Mouse (Mus musculus) cerebellum, postnatal 14 days (tissue): Measurements from ENCODE around the gene Igfn1.

Experiments used
- DNase-seq, 2 experiments: peaks; one replicate each; pipeline ENCODE4 v3.0.0; 2021; ENCODE audit warnings: mixed read lengths in 2 of 2

Igfn1 gene

GRCm38 (mm10) chr1:136006292-136006748 lies at the start of gene Igfn1:
TSS of gene Igfn1 (minus strand) at chr1:136006342.
- DNase-seq: no peak

- no peak for DNase-seq
These were observed 49.6 kb upstream of the Igfn1 start for GRCm38 (mm10) chr1:136055771-136056170.

DNA sequence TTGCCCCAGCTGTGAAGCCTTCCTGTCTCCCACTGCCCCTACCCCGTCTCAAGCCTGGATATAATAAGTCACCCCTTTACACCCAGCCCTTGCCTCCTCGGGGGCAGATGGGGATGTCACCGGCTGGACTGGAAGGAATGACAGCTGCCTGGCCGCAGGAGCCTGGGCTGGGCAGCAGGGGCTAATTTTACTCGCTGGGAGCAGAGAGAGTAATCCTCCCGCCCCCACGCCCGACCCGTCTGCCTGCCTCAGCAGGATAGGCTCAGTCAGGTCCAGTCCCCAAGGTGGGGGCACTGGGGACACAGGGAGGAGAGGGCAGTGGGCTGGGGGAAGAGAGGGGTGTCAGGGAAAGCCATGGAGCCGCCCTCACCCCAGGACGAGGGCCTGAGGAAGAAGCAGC lies 46.4 kb upstream of the Igfn1 start, which contains the start of gene Cacna1s:
Gene Cacna1s, plus strand, starts transcription at position 204 of the 400 bp plus-strand sequence.
- peak in 1 of 2 experiments; percentile 28 for DNase-seq

DNA sequence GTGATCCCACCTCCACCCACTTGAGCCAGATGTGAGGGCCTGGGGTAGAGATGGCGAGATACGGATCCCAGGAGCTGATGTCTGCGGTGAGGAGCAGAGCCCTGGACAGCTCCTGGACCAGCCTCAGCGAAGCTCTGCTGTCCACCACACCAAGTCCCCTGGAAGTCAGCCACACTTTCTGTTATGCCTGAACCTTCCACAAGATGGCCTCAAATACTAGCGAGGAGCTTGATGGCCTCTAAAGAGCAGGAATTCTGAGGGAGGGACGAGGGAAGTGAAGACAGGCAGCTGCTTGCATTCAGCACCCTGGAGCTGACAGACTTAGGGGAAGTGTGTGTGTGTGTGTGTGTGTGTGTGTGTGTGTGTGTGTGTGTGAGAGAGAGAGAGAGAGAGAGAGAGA lies 45.3 kb upstream of the Igfn1 start:
- peak; percentile 91 for DNase-seq

DNA sequence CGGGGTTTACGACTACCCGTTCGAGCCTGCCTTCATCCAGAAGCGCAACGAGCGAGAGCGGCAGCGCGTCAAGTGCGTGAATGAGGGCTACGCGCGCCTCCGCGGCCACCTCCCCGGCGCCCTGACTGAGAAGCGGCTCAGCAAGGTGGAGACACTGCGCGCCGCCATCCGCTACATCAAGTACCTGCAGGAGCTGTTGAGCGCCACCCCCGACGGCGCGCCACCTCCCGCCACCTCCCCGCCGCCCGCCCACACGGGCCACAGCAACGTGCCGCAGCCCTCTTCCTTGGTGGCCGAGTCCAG lies 44.8 kb upstream of the Igfn1 start:
- peak in 1 of 2 experiments; percentile 26 for DNase-seq

DNA sequence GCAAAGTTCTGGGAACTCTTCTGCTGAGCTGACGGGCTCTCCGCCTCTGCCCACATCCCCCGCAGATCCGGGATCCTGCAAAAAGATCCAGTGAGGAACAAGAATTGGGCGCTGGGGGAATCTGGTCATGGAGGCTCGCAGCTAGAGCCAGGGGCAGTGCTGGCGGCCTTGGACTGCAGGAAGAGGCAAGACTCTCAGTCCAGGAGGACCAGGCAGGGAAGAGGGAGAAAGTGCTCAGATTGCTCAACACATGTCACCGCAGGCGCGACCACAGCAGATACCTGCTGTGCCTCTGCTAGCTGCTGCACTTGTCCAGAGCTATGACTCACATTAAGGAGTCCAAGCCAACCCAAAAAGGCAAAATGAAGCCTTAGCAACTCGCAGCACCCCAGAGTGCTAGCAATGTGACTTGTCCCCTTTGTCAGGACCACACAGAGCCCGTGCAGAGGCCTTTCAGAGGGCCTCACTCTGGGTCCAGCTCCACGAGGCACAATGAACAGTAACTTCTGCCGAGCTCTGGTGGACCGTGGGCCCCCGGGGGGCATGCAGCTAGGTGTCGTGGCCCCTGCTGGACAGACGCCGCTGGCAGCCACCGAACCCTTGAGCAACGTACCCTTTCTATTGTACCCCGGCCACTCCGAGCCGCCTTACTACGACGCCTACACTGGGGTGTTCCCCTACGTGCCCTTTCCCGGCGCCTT lies 44.3 kb upstream of the Igfn1 start, which contains the start of gene Ascl5:
Gene Ascl5, plus strand, starts transcription at position 493 of the 701 bp plus-strand sequence.
- DNase-seq: peak in 1 of 2 experiments; percentile 42

DNA sequence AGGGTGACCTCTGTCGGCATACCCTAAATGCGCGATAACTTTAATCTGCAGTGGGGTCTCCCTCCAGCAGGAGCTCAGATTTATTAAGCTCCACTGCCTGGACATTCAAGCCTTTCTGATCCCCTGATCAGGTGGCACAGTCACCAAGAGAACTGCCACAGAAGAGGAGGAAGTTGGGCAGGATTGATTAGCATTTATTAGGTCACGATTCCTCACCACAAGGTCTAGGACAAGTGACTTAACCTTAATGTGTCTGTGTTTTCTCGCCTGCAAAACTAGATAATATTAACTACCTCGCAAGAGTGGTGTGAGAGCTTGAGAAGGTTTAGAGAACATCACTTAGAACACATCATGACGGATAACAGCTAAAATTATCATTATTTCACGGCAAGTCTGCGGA lies 41.8 kb upstream of the Igfn1 start:
- DNase-seq: no peak

DNA sequence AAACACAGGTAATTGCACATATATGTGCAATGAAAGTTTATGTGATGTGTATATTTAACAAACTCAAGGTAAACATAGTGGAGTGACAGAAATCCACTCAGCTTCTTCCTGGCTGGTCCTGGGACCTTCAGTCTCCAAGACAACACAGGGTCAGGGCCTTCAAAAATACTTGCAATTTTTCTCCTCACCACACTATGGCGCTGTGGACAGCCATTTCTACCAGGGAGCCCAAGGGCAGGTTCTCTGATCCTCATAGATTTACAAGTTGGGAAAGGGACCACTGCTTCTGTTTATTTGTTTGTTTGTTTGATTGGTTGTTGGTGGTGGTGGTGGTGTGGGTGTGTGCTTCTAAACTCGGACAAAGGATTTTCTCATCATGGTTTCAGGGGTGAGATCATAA lies 41.3 kb upstream of the Igfn1 start:
- peak; percentile 51 to 59 for DNase-seq

GRCm38 (mm10) chr1:136045774-136046173 lies 39.6 kb upstream of the Igfn1 start:
- peak; percentile 80 to 84 for DNase-seq

DNA sequence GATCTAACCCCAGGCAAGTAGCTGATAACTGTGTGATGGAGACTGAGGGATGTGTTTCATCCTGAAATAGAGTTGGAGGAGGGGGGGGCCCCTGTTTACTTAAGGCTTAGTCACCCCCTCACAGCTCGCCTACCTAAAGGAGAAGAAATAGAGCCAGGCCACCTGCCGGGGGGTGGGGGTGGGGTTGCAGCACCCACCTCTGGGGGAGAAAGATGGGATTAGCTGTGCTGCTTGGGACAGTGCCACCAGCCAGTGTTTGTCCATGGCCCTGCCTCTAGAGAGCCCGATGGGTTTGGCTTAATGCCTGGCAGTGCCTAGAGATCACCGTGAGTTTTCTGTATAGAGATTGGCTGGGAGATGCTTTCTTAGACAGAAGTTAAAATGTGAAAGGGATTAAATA lies 34.7 kb upstream of the Igfn1 start:
- peak in 1 of 2 experiments; percentile 32 for DNase-seq

DNA sequence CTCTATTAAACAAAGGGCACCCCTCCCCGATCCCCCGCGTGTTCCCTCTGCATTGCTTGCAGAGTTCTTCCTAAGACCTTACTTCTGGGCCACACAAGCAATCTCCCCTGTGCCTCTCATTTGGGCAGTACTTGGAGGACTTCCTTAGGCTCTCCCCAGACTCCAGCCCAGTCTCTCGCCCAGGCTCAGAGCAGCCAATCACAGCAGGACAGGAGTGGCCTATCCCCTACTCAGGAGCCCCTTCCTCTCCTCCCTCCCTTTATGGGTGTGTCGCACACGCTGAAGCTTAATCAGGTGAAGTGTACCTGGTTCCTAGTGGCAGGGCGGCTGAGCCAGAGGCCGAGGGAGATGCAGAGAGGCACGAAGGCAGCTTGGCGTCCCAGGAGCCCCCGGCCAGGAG lies 34.3 kb upstream of the Igfn1 start:
- DNase-seq: no peak

DNA sequence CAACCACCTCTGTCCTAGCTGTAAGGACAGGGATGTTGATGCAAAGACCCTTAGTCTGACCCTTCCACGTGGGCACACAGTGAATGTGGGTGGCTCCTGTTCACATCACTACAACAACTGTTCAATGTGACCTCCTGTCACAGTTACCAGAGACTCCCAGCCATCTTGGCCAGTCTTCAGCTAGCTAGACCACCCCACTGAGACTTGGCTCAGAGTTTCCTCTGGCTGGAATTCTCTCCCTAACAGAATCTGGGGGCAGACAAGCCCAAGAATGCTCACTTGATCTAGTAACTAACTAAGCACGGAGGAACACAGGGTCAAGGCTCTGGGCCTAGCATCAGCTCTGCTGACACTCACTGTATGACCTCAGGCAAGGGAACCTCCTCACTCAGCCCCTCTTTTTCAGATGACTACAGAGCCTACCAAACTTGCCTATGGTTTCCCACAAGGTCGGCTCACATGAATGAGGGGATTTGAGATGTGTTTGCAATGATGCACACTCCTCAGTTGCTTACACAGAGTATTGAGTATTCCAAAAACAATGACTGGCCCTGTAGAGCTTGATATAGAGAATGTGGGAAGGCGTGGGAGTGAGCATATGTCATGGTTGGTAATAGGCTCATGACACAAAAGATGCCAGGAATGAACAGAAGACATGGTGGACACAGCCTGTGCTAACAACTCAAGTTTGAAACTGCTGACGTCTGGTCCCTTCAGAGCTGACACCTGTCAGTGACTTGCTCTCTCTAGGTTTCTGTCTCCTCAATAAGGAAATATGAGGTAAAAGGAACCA lies 32.8 kb upstream of the Igfn1 start:
- peak; percentile 66 to 69 for DNase-seq

- DNase-seq: no peak
These were observed 26.8 kb upstream of the Igfn1 start for GRCm38 (mm10) chr1:136032961-136033360.

DNA sequence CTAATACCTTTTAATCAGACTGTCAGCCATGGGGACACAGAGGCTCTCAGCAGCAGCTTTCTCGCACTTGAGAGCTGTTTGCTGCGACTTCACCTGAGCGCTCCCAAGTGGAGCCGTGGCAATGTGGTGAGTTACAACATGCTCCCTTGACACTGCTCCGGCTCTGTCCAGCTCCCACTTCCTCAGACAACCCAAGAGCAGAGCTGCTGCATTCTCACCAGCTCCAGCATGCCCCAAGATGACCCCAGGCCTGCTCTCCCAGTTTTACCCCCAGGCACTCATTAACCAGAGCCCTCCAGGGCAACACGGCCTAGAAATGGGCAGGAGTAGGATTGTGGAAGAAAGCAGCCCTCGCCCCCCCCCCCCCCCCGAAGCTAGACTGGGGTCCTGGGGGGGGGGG lies 25.6 kb upstream of the Igfn1 start:
- no peak for DNase-seq

DNA sequence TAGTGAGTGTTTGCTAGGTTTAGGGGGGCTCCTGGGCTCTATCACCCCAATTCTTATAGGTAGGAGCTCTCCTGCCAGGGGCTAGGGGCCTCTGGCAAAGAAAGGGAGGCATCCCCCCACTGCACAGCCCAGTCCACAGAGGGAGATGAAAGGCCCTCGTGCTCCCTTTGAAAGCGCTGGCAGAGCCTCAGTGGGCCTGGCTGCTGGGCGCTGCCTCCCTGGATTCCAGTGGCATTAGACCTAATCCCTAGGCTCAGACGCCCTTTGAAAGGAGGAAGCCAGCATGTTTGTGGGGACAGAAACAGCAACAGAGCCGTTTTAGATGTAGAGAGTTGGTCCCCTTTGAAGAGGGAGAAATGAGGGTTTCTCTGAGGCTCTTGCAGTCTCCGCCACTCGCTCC lies 24.1 kb upstream of the Igfn1 start:
- no peak for DNase-seq

DNA sequence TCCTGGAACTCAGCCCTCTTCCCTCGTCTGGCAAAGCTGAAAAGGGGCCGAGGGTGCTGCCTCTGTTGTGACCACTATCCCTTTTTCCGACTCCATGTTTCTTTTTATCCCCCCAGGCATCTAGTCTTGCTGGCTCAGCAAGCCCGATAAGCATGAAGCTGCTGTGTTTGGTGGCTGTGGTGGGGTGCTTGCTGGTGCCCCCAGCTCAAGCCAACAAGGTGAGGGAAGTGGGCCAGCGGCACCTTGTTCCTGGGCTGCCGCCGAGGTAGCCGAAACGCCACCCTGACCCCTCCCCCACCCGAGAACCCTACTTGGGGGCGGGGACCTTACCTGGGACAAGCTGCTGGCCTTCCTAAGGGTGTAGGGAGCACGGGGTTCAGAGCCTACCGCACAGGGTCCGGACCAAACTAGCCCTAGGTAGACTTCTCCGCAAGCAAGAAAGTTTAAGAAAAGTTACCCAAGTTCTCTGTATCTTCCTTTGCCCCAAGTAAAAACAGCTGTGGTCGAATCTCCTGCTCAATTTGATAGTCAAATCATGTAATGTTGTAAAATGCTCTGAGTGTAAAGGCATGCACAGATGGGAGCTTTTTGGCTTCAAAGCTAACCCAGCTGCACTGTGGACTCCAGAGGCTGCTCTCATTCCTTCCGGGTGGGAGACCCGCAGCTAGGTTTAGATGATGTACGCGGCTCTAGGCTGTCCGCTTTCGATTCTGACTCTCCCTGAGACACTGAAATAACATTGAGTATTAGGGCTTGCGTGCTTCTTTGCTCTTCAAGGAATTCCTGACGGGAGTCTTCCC lies 12.4 kb upstream of the Igfn1 start:
- DNase-seq: peak; percentile 61 to 63

DNA sequence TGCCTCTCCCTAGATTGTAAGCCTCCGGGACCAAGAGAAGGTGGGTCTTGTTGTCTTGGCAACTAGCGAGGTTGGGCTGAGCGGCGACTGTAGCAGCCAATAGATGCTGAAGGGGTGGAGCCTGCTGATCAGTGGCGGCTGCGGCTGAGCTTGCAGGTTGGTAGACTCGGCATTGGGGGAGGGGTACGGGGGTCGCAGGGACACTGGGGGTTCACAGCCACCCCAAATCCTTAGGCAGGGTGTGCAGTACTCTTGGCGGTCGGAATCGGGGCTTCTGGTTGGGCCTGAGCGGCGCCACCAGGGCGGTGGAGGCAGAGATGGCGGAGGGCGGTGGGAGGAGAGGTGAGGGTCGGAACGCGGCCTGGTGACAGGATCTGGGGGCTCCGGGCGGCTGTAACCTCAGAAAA lies 11.8 kb upstream of the Igfn1 start:
- DNase-seq: peak; percentile 95 to 97

DNA sequence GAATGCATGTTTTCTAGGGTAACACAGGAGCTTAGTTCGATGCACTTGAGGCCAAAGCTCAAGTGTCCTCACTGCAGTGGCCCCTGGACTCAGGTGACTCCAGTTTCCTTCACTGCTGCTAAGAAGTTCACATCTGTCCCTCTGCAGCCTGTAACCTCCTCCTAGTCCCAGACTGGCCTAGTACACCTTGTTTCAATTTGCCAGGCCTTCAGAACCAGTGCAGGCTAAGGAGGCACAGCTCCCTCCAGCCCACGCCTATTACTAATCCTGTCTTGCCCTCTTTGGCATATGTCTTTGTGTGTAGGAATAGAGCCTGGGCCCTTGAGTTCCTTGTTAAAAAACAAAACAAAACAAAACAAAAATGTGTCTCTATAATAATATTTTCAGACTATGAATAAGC lies 11.2 kb upstream of the Igfn1 start:
- no peak for DNase-seq

- no peak for DNase-seq
These were observed 8.8 kb upstream of the Igfn1 start for GRCm38 (mm10) chr1:136014796-136015502.

DNA sequence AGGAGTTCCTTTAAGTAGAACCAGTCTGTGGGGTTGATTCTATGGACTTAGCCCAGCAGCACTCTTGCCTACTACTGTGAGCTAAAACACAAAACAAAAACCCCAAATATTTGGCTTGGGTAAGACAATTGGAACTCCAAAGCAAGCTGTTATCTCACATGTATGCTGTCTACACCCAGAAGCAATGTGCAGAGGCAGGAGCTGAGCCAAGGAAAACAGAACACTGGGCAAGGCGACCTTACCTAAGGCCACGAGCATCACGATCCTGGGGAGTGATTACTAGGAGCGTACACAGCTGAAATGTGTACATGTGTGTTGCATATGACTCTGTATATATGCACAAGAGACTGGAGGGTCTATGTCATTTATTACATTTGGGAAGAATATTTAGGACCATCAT lies 7.4 kb upstream of the Igfn1 start:
- DNase-seq: no peak

- DNase-seq: no peak
These were observed 4.1 kb upstream of the Igfn1 start for GRCm38 (mm10) chr1:136010247-136010646.

DNA sequence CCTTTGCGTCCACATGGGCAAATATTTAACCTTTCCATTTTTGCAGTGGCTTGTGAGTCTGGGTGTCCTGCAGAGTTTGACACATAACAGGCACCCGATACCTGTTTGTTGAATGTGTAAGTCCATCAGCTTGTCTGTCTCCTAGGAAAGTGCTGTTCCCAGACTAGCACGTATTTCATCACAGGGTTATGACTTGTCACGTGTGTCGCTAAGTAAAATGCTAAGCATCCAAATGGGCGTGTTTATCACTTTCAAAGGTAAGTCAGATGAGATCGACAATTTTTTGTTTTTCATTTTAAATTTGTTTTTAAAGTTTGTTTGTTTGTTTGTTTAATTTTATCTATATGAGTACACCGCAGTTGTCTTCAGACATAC lies 2.0 kb upstream of the Igfn1 start:
- no peak for DNase-seq
